8 mouse cellular contexts compared by ENCODE assay signal in the genomic region with DNA sequence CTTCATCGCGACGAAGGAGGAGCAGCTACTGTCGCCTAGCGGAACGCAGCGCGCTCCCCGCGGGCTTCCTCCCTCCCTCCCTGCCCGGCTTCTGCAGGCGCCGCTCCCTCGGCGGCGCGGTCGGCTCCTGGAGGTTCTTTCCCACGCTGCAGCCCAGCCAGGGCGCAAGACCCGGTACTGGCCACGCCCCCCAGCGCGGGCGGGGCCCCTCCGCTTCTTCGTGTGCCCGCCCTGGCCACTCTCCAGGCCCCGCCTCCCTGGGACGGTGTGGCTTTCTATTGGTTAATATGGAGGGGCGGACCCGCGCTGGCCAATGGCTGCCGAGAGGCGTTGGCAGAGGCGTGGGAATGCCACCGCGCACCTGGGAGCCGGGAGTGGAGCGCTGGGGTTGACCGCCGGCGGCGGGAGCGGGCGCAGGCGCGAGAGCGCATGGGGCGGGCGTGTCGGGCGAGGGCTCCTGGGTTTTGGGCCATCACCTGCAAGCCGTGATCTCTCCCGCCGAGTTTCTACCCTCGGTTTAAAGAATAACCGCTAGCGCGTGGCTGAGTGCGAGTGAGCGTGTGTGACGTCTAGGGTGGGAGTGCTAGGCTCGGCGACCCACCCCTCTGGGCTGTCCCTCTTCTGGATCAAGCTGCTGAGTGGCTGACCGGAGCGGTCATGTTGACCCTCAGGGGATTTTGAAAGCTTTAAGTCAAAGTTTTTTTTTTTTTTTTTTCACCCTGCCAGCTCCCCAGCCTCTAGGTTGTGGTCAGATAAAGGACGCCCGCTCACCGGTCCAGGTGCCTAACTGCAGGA. TPM values are rescaled to one million over a fixed set of nuclear protein-coding genes. Genes with fewer than 3 reads are reported as not detected.
DNase-seq lines count a peak whose midpoint lies in the region; ATAC-seq and TF ChIP-seq lines count a peak whose summit lies in the region.

A gene (minus strand): TSS at position 159 of the 795 bp plus-strand sequence.

- no peaks in the 10 kb centered on the region for H3K9me3 ChIP-seq in lung, embryonic 14.5 days (ENCODE audit: low read depth, low read length)

- peak within 1 kb of the TSS; percentile 58; the same call in 1 of the 2 replicates for H3K27ac ChIP-seq in lung, embryonic 14.5 days (ENCODE audit: low read depth)

- TF ChIP-seq CTCF in lung, embryonic 14.5 days (IDR thresholded peaks at IDR 0.05; ENCODE audit: low read depth), result 0 out of 2 replicates have a peak, but pooled peaks have one; percentile 4

- ATAC-seq in lung, embryonic 14.5 days (ENCODE audit: insufficient read depth), result peak; percentile 99
- ATAC-seq in neutrophil, adult 5-6 weeks (ENCODE audit: extremely low read depth, insufficient number of reproducible peaks, low FRiP score, poor library complexity, severe bottlenecking), result peak; percentile 93

- no peaks in the 10 kb centered on the region for H3K36me3 ChIP-seq in lung, embryonic 14.5 days (ENCODE audit: insufficient read depth)

- DNase-seq in MEL-GATA-1-ER (ENCODE audit: extremely low read depth, low read depth), result peak; percentile 72
- DNase-seq in cerebellum, adult 9-10 months, result peak; percentile 99
- DNase-seq in forelimb bud, embryonic 11.5 days (ENCODE audit: low read depth, low spot score), result peak; percentile 94
- DNase-seq in heart, postnatal 4 days, result peak; percentile 99
- peak; percentile 95 to 98 for DNase-seq in layer of hippocampus, adult 8-10 months (ENCODE audit: low spot score in 2 of 2)
- peak; percentile 99 for DNase-seq in lung, embryonic 14.5 days
- peak; percentile 98 for DNase-seq in testis, postnatal 14 days (ENCODE audit: low spot score)

- H3K27me3 ChIP-seq in lung, embryonic 14.5 days (ENCODE audit: insufficient read depth, low read length), result peaks cover 43% of the 10 kb centered on the region

- peak within 1 kb of the TSS; percentile 37; the same call in 1 of the 2 replicates for H3K9ac ChIP-seq in lung, embryonic 14.5 days

- no peaks in the 10 kb centered on the region for H3K4me1 ChIP-seq in lung, embryonic 14.5 days (ENCODE audit: insufficient read depth)

- peak within 1 kb of the TSS; percentile 48 for H3K4me3 ChIP-seq in lung, embryonic 14.5 days (ENCODE audit: low read depth, low read length)

- peak within 1 kb of the TSS; percentile 88 for H3K4me2 ChIP-seq in lung, embryonic 14.5 days

- under 1% methylated on average over 70 of the region's 70 CpGs for WGBS in lung, embryonic 14.5 days

RNA-seq across cellular contexts. Expression of the gene that starts here (rescaled TPM):
- total RNA-seq in heart, postnatal 4 days (2021), result 10 to 100 TPM; 22.0 to 26.9 TPM
- 1 to 10 TPM; 6.6 to 7.5 (median 7.1) TPM for total RNA-seq in layer of hippocampus, adult 8-10 months (2022)
- 1.4 and 2.2 TPM in 2 replicates for polyA plus RNA-seq in lung, embryonic 14.5 days (2014; fragmentation: Nextera tagmentation; extraction: Ambion mirVana)
- 0.25 TPM in 1 of 2 replicates, not detected in the other for total RNA-seq in neutrophil, adult 5-6 weeks (2017)

Comparison
In these comparisons a context has a peak if more than half of its experiments do, and no peak if none do; other contexts are left out.
1. Peak in every context shown above with its lines: DNase-seq, ATAC-seq, H3K4me3 ChIP-seq and H3K27ac ChIP-seq.
2. Peak in ATAC-seq in neutrophil, adult 5-6 weeks; RNA of the gene not detected or under 1 TPM.